Mouse (Mus musculus): Measurements from ENCODE around the gene Nphp4. TPM values are rescaled to one million over a fixed set of nuclear protein-coding genes. Genes with fewer than 3 reads are reported as not detected.

The Nphp4 gene
- polyA plus RNA-seq, 1 experiment from 2014 or later, result 0.15 TPM

- peak overlapping the region; percentile 31 for H3K27ac ChIP-seq (ENCODE audit: low read length)
- H3K4me1 ChIP-seq (ENCODE audit: control insufficient read depth, low read depth, low read length), result no peaks in the 10 kb centered on the region
- 17% methylated on average over 8 of the region's 8 CpGs for WGBS (ENCODE audit: insufficient replicate concordance)
- H3K9me3 ChIP-seq (replicated peaks; ENCODE audit: control insufficient read depth, low read length), result no peaks in the 10 kb centered on the region
- no peak overlapping the region; the same call in 1 of the 2 replicates for H3K9ac ChIP-seq (ENCODE audit: low read depth, low read length)
- H3K4me3 ChIP-seq (ENCODE audit: low read depth, low read length), result peak overlapping the region; percentile 52
- ATAC-seq (ENCODE audit: low read depth), result peak; percentile 68
- no peaks in the 10 kb centered on the region for H3K27me3 ChIP-seq (ENCODE audit: control insufficient read depth, insufficient read depth, low read depth, low read length)
- peak overlapping the region; percentile 45 for H3K4me2 ChIP-seq (ENCODE audit: low read depth, low read length)
- no peaks in the 10 kb centered on the region for H3K36me3 ChIP-seq (ENCODE audit: control insufficient read depth, insufficient read depth)
Measured at GRCm38 (mm10) chr4:152448666-152449018, 27.9 kb upstream of the Nphp4 start.

GRCm38 (mm10) chr4:152451371-152451770 lies 25.1 kb upstream of the Nphp4 start:
- no peak overlapping the region for H3K4me3 ChIP-seq (ENCODE audit: low read depth, low read length)
- WGBS (ENCODE audit: insufficient replicate concordance), result 56% methylated on average over 6 of the region's 6 CpGs
- no peaks in the 10 kb centered on the region for H3K4me1 ChIP-seq (ENCODE audit: control insufficient read depth, low read depth, low read length)
- no peak overlapping the region for H3K27ac ChIP-seq (ENCODE audit: low read length)
- H3K36me3 ChIP-seq (ENCODE audit: control insufficient read depth, insufficient read depth), result no peaks in the 10 kb centered on the region
- no peak for ATAC-seq (ENCODE audit: low read depth)
- no peaks in the 10 kb centered on the region for H3K27me3 ChIP-seq (ENCODE audit: control insufficient read depth, insufficient read depth, low read depth, low read length)
- no peak overlapping the region for H3K4me2 ChIP-seq (ENCODE audit: low read depth, low read length)
- H3K9ac ChIP-seq (ENCODE audit: low read depth, low read length), result no peak overlapping the region
- no peaks in the 10 kb centered on the region for H3K9me3 ChIP-seq (replicated peaks; ENCODE audit: control insufficient read depth, low read length)

DNA sequence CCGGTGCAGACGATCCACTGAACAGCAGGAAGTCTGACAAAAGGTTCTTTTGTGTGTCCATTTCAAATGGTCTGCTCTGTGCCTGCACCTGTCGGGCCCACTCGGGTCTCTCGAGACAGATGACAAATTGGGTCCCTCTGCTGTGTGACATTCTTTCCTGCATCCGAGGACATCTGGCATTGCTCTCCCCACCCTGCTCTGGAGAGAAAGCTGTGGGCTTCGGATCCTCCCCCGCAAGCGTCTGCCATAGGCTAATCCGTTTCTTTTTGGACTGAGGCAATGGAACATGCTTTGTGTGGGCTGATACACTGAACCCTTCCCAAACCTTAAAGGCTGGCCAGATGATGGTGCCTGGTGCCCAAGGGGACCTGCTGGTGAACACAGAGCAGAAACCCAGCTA lies 23.4 kb upstream of the Nphp4 start:
- no peaks in the 10 kb centered on the region for H3K4me1 ChIP-seq (ENCODE audit: control insufficient read depth, low read depth, low read length)
- no peak overlapping the region for H3K4me3 ChIP-seq (ENCODE audit: low read depth, low read length)
- no peak overlapping the region for H3K4me2 ChIP-seq (ENCODE audit: low read depth, low read length)
- no peaks in the 10 kb centered on the region for H3K27me3 ChIP-seq (ENCODE audit: control insufficient read depth, insufficient read depth, low read depth, low read length)
- H3K9me3 ChIP-seq (replicated peaks; ENCODE audit: control insufficient read depth, low read length), result no peaks in the 10 kb centered on the region
- H3K9ac ChIP-seq (ENCODE audit: low read depth, low read length), result no peak overlapping the region
- H3K27ac ChIP-seq (ENCODE audit: low read length), result no peak overlapping the region
- no peak for ATAC-seq (ENCODE audit: low read depth)
- 67% methylated on average over 10 of the region's 10 CpGs for WGBS (ENCODE audit: insufficient replicate concordance)
- no peaks in the 10 kb centered on the region for H3K36me3 ChIP-seq (ENCODE audit: control insufficient read depth, insufficient read depth)

GRCm38 (mm10) chr4:152454153-152454552 lies 22.4 kb upstream of the Nphp4 start:
- no peak for ATAC-seq (ENCODE audit: low read depth)
- 76% methylated on average over 12 of the region's 12 CpGs for WGBS (ENCODE audit: insufficient replicate concordance)
- no peak overlapping the region for H3K4me3 ChIP-seq (ENCODE audit: low read depth, low read length)

GRCm38 (mm10) chr4:152456609-152457008 lies 19.9 kb upstream of the Nphp4 start:
- Histone ChIP-seq H3K27ac (ENCODE audit: low read length) (no peak overlapping the region), H3K27me3 (ENCODE audit: control insufficient read depth, insufficient read depth, low read depth, low read length) (no peaks in the 10 kb centered on the region), H3K4me2 (ENCODE audit: low read depth, low read length) (no peak overlapping the region), H3K9me3 (replicated peaks; ENCODE audit: control insufficient read depth, low read length) (no peaks in the 10 kb centered on the region), H3K36me3 (ENCODE audit: control insufficient read depth, insufficient read depth) (no peaks in the 10 kb centered on the region), H3K4me1 (ENCODE audit: control insufficient read depth, low read depth, low read length) (no peaks in the 10 kb centered on the region), H3K9ac (ENCODE audit: low read depth, low read length) (no peak overlapping the region), H3K4me3 (ENCODE audit: low read depth, low read length) (no peak overlapping the region)
- no peak for ATAC-seq (ENCODE audit: low read depth)
- WGBS (ENCODE audit: insufficient replicate concordance), result 76% methylated on average over 18 of the region's 18 CpGs

More at GRCm38 (mm10) chr4:152454153-152454552, 22.4 kb upstream of the Nphp4 start:
- H3K9me3 ChIP-seq (replicated peaks; ENCODE audit: control insufficient read depth, low read length), result no peaks in the 10 kb centered on the region
- H3K4me2 ChIP-seq (ENCODE audit: low read depth, low read length), result no peak overlapping the region
- no peak overlapping the region for H3K9ac ChIP-seq (ENCODE audit: low read depth, low read length)
- H3K27me3 ChIP-seq (ENCODE audit: control insufficient read depth, insufficient read depth, low read depth, low read length), result no peaks in the 10 kb centered on the region
- no peak overlapping the region for H3K27ac ChIP-seq (ENCODE audit: low read length)
- H3K4me1 ChIP-seq (ENCODE audit: control insufficient read depth, low read depth, low read length), result no peaks in the 10 kb centered on the region
- H3K36me3 ChIP-seq (ENCODE audit: control insufficient read depth, insufficient read depth), result no peaks in the 10 kb centered on the region

GRCm38 (mm10) chr4:152457673-152458072 lies 18.8 kb upstream of the Nphp4 start:
- 73% methylated on average over 4 of the region's 4 CpGs for WGBS (ENCODE audit: insufficient replicate concordance)
- Histone ChIP-seq H3K4me1 (ENCODE audit: control insufficient read depth, low read depth, low read length) (no peaks in the 10 kb centered on the region), H3K36me3 (ENCODE audit: control insufficient read depth, insufficient read depth) (no peaks in the 10 kb centered on the region), H3K4me3 (ENCODE audit: low read depth, low read length) (no peak overlapping the region), H3K9ac (ENCODE audit: low read depth, low read length) (no peak overlapping the region), H3K27me3 (ENCODE audit: control insufficient read depth, insufficient read depth, low read depth, low read length) (no peaks in the 10 kb centered on the region), H3K4me2 (ENCODE audit: low read depth, low read length) (no peak overlapping the region), H3K27ac (ENCODE audit: low read length) (no peak overlapping the region), H3K9me3 (replicated peaks; ENCODE audit: control insufficient read depth, low read length) (no peaks in the 10 kb centered on the region)
- no peak for ATAC-seq (ENCODE audit: low read depth)

GRCm38 (mm10) chr4:152462516-152462915 lies 14.0 kb upstream of the Nphp4 start:
- H3K27me3 ChIP-seq (ENCODE audit: control insufficient read depth, insufficient read depth, low read depth, low read length), result no peaks in the 10 kb centered on the region
- H3K9ac ChIP-seq (ENCODE audit: low read depth, low read length), result no peak overlapping the region
- H3K4me2 ChIP-seq (ENCODE audit: low read depth, low read length), result no peak overlapping the region
- H3K4me3 ChIP-seq (ENCODE audit: low read depth, low read length), result no peak overlapping the region
- no peaks in the 10 kb centered on the region for H3K36me3 ChIP-seq (ENCODE audit: control insufficient read depth, insufficient read depth)
- no peak for ATAC-seq (ENCODE audit: low read depth)
- 70% methylated on average over 12 of the region's 12 CpGs for WGBS (ENCODE audit: insufficient replicate concordance)
- no peaks in the 10 kb centered on the region for H3K4me1 ChIP-seq (ENCODE audit: control insufficient read depth, low read depth, low read length)
- no peaks in the 10 kb centered on the region for H3K9me3 ChIP-seq (replicated peaks; ENCODE audit: control insufficient read depth, low read length)
- no peak overlapping the region for H3K27ac ChIP-seq (ENCODE audit: low read length)

GRCm38 (mm10) chr4:152463147-152463546 lies 13.4 kb upstream of the Nphp4 start:
- ATAC-seq (ENCODE audit: low read depth), result no peak

DNA sequence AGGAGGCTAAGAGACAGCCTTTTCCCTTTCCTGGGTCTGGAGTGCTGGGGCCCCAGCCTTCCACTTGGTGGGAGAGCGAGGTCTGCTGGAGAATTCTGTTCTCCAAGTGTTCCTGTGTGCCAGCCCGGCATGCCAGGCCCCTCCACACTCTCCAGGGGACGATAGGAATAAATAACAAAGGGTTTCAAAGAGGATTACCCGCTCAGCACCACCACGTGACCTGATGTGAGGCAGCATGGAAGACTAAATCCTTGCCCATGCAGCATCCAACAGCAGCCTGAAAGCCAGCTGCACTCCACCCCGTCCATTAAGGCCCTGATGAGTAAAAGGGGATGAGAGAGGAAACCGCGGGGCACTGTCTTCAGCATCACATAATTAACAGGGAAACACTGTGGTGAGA lies 11.4 kb upstream of the Nphp4 start:
- no peak overlapping the region for H3K4me3 ChIP-seq (ENCODE audit: low read depth, low read length)
- WGBS (ENCODE audit: insufficient replicate concordance), result 25% methylated on average over 8 of the region's 8 CpGs

More at GRCm38 (mm10) chr4:152463147-152463546, 13.4 kb upstream of the Nphp4 start:
- Histone ChIP-seq H3K4me2 (ENCODE audit: low read depth, low read length) (no peak overlapping the region), H3K4me1 (ENCODE audit: control insufficient read depth, low read depth, low read length) (no peaks in the 10 kb centered on the region), H3K27me3 (ENCODE audit: control insufficient read depth, insufficient read depth, low read depth, low read length) (no peaks in the 10 kb centered on the region), H3K4me3 (ENCODE audit: low read depth, low read length) (no peak overlapping the region), H3K36me3 (ENCODE audit: control insufficient read depth, insufficient read depth) (no peaks in the 10 kb centered on the region), H3K9me3 (replicated peaks; ENCODE audit: control insufficient read depth, low read length) (no peaks in the 10 kb centered on the region), H3K9ac (ENCODE audit: low read depth, low read length) (no peak overlapping the region), H3K27ac (ENCODE audit: low read length) (no peak overlapping the region)
- WGBS (ENCODE audit: insufficient replicate concordance), result 66% methylated on average over 9 of the region's 9 CpGs

More for the DNA sequence above, 11.4 kb upstream of the Nphp4 start:
- H3K9me3 ChIP-seq (replicated peaks; ENCODE audit: control insufficient read depth, low read length), result no peaks in the 10 kb centered on the region
- no peak for ATAC-seq (ENCODE audit: low read depth)
- H3K27ac ChIP-seq (ENCODE audit: low read length), result no peak overlapping the region
- H3K36me3 ChIP-seq (ENCODE audit: control insufficient read depth, insufficient read depth), result no peaks in the 10 kb centered on the region
- H3K4me2 ChIP-seq (ENCODE audit: low read depth, low read length), result no peak overlapping the region
- no peaks in the 10 kb centered on the region for H3K27me3 ChIP-seq (ENCODE audit: control insufficient read depth, insufficient read depth, low read depth, low read length)
- no peaks in the 10 kb centered on the region for H3K4me1 ChIP-seq (ENCODE audit: control insufficient read depth, low read depth, low read length)
- no peak overlapping the region for H3K9ac ChIP-seq (ENCODE audit: low read depth, low read length)

Measured in liver, embryonic 16.5 days (tissue).